Mouse (Mus musculus) cerebellum, adult 11-12 months (tissue): ENCODE results near the gene Glyr1.

Experiments used
- DNase-seq: peaks from one replicate; pipeline ENCODE4 v3.0.0; 2022

The Glyr1 gene

DNA sequence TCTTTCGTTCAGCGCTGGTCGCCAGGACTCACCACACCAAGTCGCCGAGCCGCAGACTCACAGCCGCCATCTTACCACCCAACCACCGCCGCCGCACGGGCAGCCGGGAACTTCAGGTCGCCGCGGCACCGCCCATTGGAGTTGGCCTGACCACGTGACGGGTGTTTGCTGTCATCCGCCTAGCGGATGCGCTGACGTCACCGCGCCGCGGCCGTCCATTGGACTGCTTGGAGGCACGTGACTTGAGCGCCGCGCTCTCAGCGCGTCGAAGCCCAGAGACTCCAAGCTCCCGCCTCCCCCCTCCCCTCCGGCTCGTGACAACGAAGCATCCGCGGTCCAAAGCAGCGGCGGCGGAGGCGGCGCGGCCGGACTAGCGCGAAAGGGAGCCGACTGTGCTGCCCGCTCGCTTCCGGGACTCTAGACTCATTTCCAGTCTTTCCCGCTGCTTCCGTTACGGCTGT is at the start of gene Glyr1, which contains the start of gene Ubn1:
TSS of gene Glyr1 (minus strand) at position 90 of the 461 bp plus-strand sequence.
TSS of gene Ubn1 (plus strand) at position 284 of the 461 bp plus-strand sequence.
- peak; percentile 100 for DNase-seq

DNA sequence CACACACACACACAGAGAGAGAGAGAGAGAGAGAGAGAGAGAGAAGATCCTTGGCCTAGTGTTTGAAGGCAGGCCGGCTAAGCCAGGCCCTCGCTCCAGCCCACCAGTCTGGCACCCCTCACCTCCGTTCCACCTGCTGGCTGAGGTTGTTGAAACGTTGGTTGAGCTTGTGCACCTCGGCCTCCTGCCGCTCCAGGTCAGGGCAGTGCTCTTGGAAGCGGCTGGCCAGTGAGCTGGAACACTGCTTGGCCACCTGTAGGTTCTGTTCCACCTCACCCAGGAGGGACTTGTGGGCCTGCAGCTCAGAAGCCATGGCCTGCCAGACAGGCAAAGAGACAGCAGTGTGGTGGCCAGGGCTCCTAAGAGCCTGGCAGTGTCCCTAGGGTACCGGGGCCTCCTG is 46.8 kb upstream of the Glyr1 start:
- no peak for DNase-seq

DNA sequence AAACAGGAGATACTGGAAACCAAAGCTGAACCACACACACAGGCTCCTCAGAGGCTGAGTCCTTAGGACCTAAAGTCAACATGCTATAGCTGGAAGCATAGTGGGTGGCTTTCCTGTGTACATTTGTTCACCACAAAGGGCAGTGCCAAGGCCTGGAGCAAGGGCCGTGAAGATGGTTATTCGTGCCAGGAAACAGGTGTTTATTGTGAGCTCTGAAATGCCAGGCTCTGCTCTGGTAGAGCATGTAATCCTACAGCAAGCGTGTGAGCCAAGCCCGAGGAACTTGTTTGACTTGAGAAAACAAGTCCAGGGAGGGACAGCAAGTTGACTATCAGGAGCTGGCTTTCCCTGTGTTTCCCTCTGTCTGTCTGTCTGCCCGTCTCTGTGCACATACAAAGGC is 43.6 kb upstream of the Glyr1 start:
- DNase-seq = no peak

DNA sequence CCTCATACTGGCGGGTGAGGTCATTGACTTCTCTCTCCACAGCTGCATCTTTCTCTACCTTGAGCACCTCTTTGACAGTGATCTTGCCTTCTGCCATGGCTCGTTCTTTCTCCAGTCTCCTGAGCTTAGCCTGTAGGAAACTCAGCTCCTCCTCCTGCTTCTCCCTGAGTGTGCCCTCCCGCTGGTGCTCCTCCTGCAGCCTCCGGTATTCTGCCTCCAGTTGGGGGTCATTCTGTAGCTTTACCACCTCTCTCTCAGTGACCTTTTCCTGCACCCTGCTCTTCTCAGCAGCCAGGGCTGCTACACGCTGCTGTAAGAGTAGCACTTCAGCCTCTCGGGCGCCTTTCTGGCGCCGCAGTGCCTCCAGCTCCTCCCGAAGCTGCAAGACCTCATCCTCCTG is 39.4 kb upstream of the Glyr1 start:
- DNase-seq = no peak

DNA sequence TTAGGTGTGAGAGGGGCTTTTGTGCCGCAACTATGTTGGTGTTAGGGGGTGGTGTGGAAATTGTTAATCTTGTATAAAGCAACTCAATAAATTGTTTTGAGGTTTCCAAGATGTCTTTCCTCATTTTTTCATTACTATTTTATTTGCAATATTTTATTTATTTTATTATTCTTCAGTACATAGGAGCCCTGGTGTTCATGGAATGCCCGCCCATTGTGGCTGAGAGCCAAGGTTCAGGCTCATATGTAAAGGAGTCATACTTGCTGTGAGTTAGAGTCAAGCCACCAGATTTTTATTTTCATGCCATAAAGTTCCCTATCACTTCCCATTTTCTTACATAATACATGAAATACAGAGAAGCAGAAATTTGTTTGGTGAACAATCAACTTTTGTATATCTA is 36.5 kb upstream of the Glyr1 start:
- DNase-seq = no peak

DNA sequence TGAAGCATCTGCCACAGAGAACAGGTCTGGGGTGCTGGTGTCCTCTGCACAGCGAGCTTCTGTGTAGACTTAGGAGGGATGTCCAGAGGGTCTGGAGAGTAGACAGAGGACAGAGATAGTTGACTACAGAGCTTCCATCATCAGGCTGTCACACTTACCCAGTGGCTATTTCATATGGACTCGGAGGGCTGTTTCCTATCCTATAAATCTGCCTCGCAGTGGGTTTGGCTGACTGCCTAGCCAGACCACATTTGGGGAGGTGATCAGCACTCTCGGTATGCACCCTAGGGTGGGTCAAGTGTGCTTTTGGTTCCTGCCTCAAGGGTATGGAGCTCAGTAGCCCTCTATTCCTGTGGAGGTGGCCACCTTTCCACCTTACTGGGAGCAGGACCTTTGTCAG is 35.5 kb upstream of the Glyr1 start:
- no peak for DNase-seq

DNA sequence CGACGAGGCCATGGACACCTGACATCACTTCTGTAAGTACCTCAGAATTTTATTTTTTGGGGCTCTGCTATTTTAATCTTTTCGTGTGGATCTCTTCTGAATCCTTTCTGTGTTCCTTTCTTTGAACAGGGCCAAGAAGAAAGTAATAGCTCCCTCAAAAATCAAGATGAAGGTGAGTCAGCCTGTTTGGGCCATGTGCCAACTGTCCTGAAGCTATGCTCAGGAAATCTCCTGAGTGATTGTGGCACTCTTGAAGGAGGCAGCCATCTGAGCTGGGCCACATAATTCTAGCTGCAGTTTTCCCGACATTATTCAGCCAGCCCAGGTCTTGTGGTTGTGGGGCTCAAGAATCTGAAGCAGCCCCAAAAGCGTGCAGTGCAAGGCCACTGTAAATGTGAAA is 24.7 kb upstream of the Glyr1 start:
- DNase-seq = no peak

DNA sequence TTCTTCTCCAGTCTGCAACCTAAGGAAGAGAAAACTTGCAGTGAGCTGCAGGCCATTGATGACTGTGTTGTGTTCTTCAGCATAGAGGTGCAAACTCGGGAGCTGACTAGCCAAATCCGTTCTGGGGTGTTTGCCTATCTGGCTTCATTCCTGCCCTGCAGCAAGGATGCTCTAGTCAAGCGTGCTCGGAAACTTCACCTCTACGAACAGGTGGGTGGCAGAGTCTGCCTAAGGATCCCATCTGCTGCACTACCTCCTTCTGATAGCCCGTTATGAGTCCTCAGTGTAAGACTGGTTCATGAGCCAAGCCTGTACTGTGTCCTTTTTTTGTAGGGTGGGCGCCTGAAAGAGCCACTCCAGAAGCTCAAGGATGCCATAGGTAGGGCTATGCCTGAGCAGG is 22.3 kb upstream of the Glyr1 start:
- no peak for DNase-seq

DNA sequence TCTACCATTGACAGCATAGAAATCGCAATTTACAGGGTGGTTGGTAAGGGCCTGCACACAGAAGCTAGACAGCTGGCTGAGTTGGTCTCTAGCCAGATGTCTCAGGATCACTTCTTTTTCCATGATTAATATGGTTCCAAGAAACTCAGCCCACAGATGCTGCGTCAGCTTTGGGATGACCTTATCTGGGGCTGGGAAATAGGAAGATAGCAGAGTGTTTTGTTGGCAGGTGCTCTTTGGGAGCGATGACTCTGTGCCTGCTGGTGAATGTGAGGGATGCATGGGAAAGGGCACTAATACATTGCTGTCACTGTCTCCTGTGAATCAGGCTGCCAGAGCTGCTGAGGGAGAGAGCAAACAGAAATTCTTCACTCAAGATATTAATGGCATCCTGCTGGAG is 20.7 kb upstream of the Glyr1 start:
- DNase-seq = peak; percentile 32

DNA sequence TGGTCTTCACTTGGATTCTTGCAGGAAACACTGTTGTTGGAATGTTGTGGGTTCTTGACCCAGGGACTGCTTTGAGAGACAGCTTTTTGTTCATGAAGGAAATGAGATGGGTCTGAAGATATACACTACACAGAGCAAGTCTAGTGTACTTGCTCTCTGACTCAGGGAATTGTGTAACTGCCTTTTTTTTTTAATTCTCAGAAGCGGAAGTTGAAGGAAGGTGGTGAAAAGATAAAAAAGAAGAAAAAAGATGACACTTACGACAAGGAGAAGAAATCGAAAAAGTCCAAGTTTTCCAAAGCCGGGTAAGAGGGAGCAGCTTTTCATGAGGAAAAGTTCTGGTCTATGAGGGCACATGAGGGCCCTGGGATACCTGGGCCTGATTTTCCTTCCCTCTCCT is 13.8 kb upstream of the Glyr1 start:
- DNase-seq = no peak

DNA sequence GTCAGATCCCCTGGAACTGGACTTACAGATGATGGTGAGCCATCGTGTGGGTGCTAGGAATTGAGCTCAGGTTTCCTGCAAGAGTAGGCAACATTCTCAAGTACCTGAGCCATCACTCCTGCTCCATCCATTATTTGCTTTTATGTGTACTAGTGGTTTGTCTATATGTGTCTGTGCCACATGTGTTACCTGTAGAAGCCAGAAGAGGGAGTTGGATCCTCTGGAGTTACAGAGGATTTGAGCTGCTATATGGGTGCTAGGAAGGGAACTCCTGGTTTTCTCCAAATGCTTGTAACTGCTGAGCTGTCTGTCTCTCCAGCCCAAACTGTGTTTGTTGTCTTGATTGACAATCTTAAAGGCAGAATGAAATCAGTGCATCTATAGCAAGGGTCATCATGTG is 8.5 kb upstream of the Glyr1 start:
- DNase-seq = no peak

DNA sequence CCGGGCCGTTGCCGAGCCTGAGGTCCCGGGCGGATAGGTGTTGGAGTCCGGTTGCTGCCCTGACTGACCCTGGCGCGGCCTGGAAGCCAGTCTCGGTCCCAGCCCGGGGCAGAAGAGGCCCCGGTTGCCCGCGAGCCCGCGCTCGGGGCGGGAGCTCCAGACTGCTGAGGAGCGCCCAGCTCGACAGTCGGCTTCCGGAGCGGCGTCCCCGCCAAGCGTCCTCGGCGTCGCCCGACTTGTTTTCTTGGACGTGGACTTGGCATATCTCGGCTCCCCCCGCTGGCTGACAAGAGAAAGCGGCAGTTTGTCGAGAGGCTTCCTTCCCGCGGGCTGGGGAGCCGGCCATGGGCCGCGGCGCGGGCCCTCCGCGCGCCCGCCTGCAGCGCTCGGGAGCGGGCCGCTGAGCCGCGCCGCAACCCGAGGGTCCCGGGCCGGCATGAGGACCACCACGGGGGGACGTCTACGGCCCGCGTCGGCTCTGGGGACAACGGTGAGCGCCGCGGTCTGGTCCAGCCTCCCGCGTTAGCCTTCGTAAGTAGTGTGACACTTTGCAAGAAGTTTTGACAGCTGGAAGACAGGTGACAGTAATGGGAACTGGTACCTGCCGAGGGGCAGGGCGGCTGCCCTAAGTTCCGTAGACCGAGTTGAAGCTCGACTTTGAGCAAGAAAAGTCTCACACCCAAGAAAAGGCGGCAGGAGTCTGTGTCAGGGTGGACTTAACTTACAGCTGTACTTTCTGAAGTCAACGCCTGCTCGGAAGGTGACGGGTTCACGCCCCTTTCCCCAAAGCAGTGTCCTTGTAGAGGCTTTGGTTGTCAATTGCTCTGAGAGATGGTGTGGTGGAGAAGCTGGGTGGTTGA is 818 bp upstream of the Glyr1 start:
- DNase-seq = peak; percentile 83

DNA sequence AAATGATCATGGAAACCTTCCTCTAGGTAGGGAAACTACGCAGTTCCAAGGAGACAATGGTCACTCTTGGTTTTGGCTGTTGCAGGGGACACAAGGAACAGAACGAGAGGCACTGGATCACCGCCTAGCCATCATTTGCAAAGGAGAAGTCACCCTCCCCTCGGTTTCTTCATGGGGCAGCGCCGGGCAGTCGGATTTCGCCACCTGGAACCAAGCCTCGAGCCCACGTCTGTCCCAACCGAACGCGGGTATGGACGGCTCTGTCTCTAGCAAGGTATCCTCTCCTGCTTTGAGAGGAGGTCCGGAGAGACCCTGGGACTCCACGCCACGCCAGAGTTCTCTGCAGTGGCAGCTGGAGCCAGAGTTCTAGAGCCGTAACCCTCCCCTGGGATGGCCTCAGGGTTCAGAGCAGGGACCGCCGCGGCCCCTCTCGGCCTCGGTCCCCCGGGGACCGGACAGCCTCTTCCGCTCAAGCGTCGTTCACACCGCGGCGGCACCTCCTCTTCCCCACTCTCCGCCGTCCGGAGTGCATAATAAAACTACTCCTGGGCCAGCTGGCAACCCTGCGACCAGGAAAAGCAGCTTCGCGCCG is 385 bp downstream of the Glyr1 start:
- DNase-seq = no peak

DNA sequence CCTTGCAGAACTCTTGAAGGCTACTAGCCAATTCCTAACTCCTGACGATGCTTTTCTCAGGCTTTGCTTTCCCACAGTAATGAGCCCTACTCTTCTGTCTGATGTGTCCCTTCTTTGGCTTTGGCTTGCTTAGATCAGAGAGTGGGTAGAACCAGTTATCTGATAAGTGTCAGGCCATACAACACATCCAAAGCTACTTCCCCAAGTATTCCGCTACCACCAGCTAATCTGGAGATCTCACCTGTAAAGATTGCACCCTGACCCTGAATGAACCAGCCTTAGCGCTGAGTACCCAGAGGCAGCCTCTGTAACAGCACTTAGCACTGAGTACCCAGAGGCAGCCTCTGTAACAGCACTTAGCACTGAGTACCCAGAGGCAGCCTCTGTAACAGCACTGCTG is 4.3 kb downstream of the Glyr1 start:
- no peak for DNase-seq

DNA sequence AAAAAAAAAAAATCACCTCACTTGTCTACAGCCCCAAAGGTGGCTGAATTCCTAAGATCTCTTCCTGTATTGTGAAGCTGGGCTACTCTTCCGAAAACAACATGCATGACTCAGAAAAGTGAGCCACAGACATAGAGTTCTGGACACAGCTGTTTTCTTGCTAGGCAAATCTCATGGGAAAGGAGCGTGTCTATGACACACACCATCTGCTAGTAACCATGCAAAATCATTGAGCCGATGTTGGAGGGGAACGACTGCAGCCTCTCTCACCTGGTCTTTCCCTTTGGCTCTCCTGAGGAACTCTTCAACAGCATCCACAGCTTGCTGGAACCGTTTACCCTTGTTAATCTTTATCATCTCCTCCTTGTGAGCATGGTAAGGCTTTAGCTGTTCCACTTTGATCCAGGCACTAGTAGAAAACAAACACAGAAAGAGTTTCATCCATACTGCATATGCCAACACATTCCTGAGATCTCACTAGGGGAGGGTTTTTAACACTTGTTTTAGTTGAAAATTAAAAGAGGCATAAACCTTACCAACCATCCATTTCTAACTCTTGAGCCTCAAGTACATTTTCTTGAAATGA is 12.9 kb downstream of the Glyr1 start:
- no peak for DNase-seq

DNA sequence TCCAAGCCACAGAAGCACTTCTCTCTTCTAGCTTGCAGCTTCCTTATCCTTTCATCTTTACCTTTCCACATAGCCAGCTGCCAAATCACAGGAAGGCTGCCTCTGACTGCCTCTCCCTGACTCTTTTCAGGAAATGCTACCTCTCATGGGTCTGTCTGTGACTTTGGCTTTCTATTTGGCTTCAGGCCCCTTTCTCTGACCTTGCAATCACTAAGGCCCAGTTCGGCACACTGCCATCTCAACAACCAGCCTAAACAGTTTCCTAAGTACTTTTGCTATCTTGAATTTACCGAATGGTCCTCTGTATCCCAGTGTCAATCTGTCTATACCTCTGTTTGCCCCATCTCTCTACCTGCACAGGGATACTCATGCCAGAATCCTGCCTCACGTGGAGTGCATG is 14.1 kb downstream of the Glyr1 start:
- no peak for DNase-seq

DNA sequence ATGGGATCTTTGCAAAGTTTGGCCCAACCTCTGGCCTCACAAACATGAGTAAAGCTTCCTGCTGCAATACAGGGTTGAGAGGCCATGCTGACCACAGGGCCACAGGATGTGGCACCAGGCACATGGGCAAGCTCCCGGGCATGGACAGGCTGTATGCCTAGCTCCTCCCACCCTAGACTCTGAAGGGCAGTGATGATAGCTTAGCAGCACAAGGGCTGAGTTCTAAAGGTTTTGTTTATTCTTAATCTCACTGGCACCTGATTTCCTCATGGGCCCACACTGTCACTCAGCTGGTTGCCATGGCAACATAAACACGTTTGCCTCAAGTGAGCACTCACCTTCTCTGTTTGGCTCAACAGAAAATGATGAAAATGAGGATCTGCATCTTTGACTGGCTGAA is 19.8 kb downstream of the Glyr1 start:
- DNase-seq = no peak

DNA sequence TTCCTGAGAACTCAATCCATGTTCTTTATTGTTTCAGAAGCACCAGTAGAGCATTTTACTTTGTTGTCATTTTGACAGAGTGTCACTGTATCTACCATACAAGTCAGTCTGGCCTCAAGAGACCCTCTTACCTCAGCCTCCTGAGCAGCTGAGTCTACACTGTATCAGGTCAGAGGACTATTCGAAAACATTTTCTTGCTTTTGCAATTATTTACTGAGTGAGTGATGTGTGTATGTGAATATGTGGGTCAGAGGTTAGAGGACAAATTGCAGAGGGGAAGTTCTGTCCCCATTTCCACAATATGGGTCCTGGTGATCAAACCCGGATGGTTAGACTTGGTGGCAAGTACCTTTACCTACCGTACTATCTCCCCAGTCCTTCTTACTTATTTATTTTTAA is 25.6 kb downstream of the Glyr1 start:
- no peak for DNase-seq

DNA sequence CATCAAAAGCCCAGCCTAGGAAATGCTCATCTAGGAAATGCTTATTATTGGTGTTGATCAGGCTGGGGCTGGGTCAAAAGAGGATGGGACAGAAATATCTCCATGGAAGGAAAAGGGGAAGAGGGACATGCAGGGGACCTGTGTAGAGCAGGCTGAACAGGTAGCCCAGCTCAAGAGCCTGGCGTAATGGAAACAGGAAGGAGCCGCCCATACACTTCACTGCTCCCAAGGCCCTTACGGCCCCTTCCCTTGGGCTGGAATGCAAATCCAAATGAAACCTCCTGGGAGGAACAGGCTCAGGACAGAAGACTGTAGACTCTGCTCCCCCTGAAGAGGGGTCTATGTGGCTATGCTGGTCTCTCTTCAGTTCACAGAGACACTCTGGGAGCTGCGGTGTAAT is 35.1 kb downstream of the Glyr1 start:
- DNase-seq = peak; percentile 21

DNA sequence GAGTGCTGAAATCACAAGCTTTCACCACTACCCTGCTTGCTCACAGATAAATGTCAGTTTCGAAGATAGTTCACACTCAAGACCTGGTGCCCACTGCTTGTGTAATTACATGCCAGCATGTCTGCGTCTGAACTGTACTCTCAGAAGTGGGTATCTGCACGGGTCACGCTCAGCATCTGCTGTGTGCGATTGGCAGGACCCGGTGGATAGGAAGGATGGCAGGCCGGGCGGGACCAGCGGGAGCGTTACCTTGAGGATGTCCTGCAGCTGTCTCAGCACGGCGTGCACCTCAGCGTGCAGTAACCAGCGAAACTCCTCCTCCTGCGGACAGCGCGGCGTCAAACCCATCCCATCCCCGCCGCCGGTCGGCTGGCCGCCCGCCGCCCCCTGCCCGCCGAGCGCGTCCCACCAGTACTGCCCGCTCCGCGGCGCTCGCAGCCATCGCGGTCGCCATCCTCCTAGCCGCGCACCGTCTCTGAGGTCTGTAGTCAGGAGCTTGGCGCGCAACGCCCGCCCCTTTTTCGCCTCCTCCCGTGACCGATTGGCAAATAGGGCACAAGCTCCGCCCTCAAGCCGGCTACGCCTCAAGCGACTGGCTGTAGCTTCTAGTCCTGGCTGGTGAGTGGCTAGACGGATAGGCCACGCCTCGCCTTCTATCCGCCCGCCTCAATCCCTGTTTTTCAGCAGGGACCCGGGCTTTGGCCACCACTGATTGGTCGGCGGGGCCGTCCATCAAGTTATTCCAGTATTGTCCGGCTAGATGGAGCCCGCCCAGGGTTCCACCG is 36.4 kb downstream of the Glyr1 start, which contains the start of gene Rogdi:
TSS of gene Rogdi (minus strand) at position 500 of the 785 bp plus-strand sequence.
- DNase-seq = peak; percentile 100

DNA sequence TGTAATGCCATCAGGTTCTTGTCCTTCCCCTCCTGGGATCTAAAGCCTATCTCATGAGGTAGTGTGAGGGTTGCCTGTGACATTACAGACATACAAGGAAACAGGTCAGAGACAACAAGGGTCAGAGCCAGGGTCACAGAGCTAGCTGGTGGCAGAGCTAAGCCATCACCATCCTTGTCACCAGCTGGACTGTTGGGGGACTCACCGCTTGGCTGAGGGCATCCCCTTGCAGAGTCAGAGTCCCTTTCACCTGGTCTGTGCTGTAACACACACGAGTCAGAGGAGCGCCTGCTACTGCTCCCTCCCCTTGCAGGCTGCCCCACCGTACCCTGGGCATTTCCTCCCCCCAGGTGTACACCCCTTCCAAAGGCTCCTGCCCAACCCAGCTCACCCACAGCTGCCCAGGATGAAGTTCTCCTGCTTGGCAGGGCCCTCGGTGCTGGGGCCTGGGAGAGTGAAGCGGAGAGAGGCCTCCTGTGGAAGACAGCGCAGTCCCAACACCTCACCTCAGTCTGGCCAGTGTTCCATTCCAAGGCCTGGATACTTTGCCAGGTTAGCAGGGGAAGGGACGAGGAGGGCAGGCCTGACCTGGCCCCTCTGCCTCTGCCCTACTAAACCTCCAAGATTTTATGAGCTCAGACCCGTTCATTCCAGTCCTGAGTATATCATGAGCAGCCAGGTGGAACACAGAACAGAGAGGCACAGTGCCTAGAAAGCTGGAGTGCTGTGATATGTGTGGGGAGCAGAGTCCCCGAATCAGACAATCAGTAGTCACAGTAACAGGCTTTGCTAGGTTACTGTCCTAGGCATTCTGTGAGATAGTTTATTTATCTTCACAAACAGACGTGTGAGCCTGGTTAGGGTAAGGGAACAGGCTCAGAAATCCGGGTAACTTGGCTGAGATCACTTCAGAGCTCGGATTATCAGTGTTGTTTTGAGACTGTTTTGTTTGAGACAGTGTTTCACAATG is 37.3 kb downstream of the Glyr1 start:
- peak; percentile 50 for DNase-seq

DNA sequence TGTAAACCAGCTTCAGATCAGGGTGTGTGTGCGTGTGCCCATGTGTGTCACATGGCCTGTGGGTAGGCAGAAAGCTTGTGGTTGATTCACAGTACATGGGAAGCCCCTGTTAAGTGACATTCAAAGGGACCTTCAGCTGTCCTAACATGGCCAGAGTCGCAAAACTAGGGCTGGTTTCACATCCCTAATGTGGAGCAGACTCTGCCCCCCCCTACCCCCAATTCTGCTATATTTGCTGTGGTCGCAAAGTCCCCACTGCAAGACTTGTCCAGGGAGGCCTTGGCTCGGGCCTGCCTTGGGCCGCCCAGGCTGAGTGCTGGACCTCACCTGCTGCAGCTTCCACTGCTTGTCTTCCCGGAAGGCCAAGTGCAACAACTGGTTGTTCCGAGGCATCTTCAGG is 38.4 kb downstream of the Glyr1 start:
- DNase-seq = peak; percentile 23
